Mouse (Mus musculus) neural tube, embryonic 14.5 days (tissue): ENCODE results near the gene Jmy. TPM values are rescaled to one million over a fixed set of nuclear protein-coding genes. Genes with fewer than 3 reads are reported as not detected.

Source experiments
- ATAC-seq: fragments of 200-750 bp; cut with Nextera tagmentation; 2 replicates; pipeline ENCODE4 v1.8.0; 2017; ENCODE audit warnings: low read depth, mild to moderate bottlenecking, moderate TSS enrichment, moderate library complexity
- H3K27ac ChIP-seq: fragments of 300-500 bp; sonication (generic); 2 replicates; pipeline ENCODE4 v1.5.1; 2014; ENCODE audit warnings: low read depth, mild to moderate bottlenecking, control low read depth, low read length, moderate library complexity, mixed read lengths
- H3K27me3 ChIP-seq: fragments of 300-500 bp; sonication (generic); 2 replicates; pipeline ENCODE4 v1.6.1; 2014; ENCODE audit warnings: low read length; ENCODE audit not compliant: control insufficient read depth, insufficient read depth
- H3K36me3 ChIP-seq: fragments of 300-500 bp; sonication (generic); 2 replicates; pipeline ENCODE4 v1.6.1; 2014; ENCODE audit warnings: low read length, mixed read lengths; ENCODE audit not compliant: control insufficient read depth, insufficient read depth
- H3K4me1 ChIP-seq: fragments of 300-500 bp; sonication (generic); 2 replicates; pipeline ENCODE4 v1.6.1; 2014; ENCODE audit warnings: low read length; ENCODE audit not compliant: control insufficient read depth, insufficient read depth
- H3K4me2 ChIP-seq: fragments of 300-500 bp; sonication (generic); 2 replicates; pipeline ENCODE4 v1.6.1; 2014; ENCODE audit warnings: mild to moderate bottlenecking, low read depth, low read length, control low read depth
- H3K4me3 ChIP-seq: fragments of 300-500 bp; sonication (generic); 2 replicates; pipeline ENCODE4 v1.5.1; 2014; ENCODE audit warnings: low read depth, low read length, control low read depth, mixed read lengths
- H3K9ac ChIP-seq: fragments of 300-500 bp; sonication (generic); replicated peaks from 2 replicates; pipeline ENCODE4 v1.6.1; 2014; ENCODE audit warnings: low read depth, mild to moderate bottlenecking, control low read depth, low read length, mixed read lengths
- H3K9me3 ChIP-seq: fragments of 300-500 bp; sonication (generic); 2 replicates; pipeline ENCODE4 v1.6.1; 2016; ENCODE audit warnings: low read length; ENCODE audit not compliant: control insufficient read depth
- WGBS: fragments of 180-500 bp; shearing (Covaris S2); extraction: QIAGEN DNeasy Blood & Tissue Kit; methylation state at CpG from one replicate; pipeline ENCODE4 v1.1.7; 2014; 5-methylcytosine and 5-hydroxymethylcytosine counted together
- polyA plus RNA-seq: library from polyadenylated mRNA; unstranded; fragments of >200 nt; fragmentation: Nextera tagmentation; extraction: Ambion mirVana; gene quantifications from 2 replicates; pipeline ENCODE4 v1.2.1, GENCODE M21; 2014

The Jmy gene
- polyA plus RNA-seq, 1 experiment from 2014 or later, result 9.9 TPM

DNA sequence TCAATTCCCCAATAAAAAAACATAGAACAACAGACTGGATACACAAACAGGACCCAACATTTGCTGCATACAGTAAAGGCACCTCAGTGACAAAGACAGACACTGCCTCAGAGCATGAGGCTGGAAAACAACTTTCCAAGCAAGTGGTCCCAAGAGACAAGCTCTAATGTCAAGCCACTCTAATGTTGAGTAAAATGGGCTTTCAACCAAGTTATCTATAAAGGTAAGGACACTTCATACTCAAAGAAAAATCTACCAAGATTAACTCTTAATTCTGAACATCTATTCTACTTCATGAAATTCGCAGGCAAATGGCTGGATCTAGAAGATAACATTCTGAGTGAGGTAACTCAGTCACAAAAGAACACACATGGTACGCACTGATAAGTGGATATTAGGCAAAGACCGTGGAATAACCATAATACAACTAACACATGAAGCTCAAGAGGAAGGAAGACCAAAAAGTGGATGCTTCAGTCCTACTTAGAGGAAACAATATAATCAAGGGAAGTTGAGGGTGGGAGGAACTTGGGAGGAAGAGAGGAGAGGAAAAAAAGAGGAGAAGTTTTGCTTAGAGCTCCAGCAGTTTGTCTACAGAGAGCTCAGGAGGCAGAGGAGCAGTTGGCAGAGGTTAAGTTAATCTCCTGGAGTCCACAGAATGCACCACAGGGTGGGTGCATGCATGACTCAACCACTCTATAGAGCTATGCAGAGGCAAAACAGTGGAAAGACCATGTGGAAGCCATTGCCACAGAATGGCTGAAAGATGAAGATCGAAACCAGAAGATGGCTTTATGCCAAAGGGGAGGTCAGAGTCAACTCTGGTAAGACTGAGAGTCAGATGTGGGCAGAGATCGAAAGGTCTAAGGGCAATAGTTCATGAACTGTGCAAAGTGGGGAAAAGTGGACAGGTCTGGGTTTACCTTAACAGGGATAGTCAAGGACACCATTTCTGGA, 71.4 kb downstream of the Jmy start:
- Histone ChIP-seq H3K9me3 (no peaks in the 10 kb centered on the region), H3K9ac (no peak overlapping the region), H3K27me3 (no peaks in the 10 kb centered on the region), H3K27ac (no peak overlapping the region), H3K4me2 (no peak overlapping the region), H3K36me3 (0 out of 2 replicates have a peak, but pooled peaks cover 3% of the 10 kb centered on the region), H3K4me1 (no peaks in the 10 kb centered on the region), H3K4me3 (no peak overlapping the region)
- 94% methylated on average over 5 of the region's 5 CpGs for WGBS
- ATAC-seq, result no peak

DNA sequence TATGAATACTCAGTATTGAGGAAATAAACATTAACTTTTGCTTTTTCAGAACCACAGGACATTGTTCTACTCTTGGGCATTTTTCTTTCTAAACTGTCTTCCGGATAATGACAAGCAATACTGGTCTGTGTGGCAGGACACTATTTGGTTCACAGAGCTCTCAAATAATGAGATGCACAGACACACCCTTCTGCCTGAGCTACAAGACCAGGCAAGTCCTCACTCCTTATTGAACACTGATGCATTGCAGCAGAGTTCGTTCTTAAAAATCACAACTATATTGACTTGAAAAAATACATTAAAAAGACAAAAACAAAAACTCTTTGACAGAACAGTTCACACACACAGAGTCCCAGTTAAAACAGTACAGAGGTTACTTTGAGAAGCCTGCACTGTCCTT, 76.4 kb downstream of the Jmy start:
- H3K4me3 ChIP-seq, result no peak overlapping the region
- H3K27me3 ChIP-seq, result no peaks in the 10 kb centered on the region
- WGBS, result 84% methylated on average over 2 of the region's 2 CpGs
- no peaks in the 10 kb centered on the region for H3K36me3 ChIP-seq
- no peak overlapping the region for H3K9ac ChIP-seq
- no peaks in the 10 kb centered on the region for H3K4me1 ChIP-seq
- no peak overlapping the region for H3K4me2 ChIP-seq
- H3K9me3 ChIP-seq, result no peaks in the 10 kb centered on the region
- H3K27ac ChIP-seq, result no peak overlapping the region
- no peak for ATAC-seq

DNA sequence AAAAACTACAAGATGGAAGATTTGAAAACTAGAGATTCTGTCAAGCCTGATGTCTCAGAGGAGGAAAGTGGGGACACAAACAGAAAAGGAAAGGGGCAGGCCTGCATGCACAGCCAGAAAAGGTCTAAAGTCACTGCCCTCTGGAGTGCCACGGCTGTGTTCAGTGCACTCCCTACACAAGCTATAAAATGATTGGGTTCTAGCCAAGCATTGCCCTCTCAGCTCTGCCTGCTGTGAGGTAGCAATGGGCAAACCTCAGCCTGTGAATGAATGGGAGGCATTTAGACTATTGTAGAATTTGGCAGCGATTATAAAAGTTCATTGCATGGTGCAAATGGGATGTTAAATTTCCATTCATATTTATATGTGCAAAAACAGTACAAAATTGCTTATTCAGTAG, 79.8 kb downstream of the Jmy start:
- H3K4me2 ChIP-seq, result no peak overlapping the region
- no peak overlapping the region for H3K27ac ChIP-seq
- no peaks in the 10 kb centered on the region for H3K9me3 ChIP-seq
- H3K36me3 ChIP-seq, result no peaks in the 10 kb centered on the region
- no peaks in the 10 kb centered on the region for H3K4me1 ChIP-seq
- no peak for ATAC-seq
- WGBS, result 49% methylated on average over 2 of the region's 2 CpGs
- H3K27me3 ChIP-seq, result no peaks in the 10 kb centered on the region
- H3K9ac ChIP-seq, result no peak overlapping the region
- no peak overlapping the region for H3K4me3 ChIP-seq

DNA sequence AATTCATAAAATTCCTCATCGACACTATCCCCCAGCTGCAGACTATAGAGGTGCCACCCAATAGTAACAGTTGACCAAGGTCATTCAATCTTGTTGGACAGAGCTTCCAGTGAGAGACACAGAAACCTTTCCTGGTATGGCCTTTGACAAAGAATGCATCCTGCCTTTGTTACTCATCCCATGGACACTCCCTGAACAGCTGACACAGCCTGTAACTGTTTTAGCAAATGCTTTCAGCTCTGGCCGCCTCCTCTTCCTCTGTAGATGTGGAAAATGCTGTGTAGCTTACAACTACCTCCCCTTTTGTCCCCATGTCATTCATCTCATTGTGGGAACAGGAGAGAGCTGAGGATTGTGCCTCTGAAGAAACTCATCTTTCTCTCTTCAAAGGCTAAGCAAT, 81.3 kb downstream of the Jmy start:
- no peaks in the 10 kb centered on the region for H3K4me1 ChIP-seq
- no peaks in the 10 kb centered on the region for H3K27me3 ChIP-seq
- no peak overlapping the region for H3K4me3 ChIP-seq
- no peaks in the 10 kb centered on the region for H3K9me3 ChIP-seq
- WGBS, result 84% methylated on average over 2 of the region's 2 CpGs
- H3K4me2 ChIP-seq, result no peak overlapping the region
- no peak overlapping the region for H3K9ac ChIP-seq
- H3K36me3 ChIP-seq, result no peaks in the 10 kb centered on the region
- ATAC-seq, result no peak
- H3K27ac ChIP-seq, result no peak overlapping the region

DNA sequence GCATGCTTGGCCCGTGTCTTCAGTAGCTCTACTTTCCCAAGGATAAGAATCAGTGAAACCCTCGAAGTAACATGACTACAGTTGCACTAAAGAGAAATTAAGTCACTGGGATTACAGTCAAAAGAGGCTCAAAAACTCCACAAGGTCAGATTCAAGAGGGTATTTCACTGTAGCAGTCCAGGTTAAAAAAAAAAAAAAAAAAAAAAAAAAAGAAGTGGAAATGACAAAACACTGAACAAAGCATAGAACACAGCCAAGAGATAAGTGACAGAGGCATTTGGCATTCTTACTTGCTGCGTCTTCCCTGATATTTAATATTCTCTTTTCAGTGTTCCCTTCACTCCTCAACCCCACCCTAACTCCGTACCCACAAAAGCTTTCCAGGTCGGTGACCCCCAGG, 84.6 kb downstream of the Jmy start:
- no peak overlapping the region for H3K9ac ChIP-seq
- no peak overlapping the region for H3K27ac ChIP-seq
- H3K36me3 ChIP-seq, result no peaks in the 10 kb centered on the region
- 97% methylated on average over 5 of the region's 5 CpGs for WGBS
- no peak for ATAC-seq
- no peak overlapping the region for H3K4me3 ChIP-seq
- H3K27me3 ChIP-seq, result no peaks in the 10 kb centered on the region
- H3K4me2 ChIP-seq, result no peak overlapping the region
- H3K9me3 ChIP-seq, result no peaks in the 10 kb centered on the region
- no peaks in the 10 kb centered on the region for H3K4me1 ChIP-seq

DNA sequence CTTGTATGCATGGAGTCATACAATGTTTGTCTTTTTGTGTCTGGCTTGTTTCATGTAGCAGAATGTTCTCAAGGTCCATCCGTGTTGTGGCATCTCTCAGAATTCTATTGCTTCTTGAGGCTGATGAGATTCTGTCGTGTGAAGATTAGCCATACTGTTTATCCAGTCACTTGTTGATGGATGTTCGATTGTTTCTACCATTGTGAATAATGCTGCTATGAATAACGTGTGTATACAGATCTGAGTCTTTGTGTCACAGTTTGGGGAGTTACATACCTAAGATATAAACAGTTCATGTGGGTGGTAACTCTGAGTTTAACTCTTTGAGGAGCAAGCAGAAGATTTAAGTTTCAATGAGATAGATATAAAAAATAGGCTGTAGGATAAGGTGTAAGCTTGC, 89.3 kb downstream of the Jmy start:
- no peak overlapping the region for H3K4me3 ChIP-seq
- H3K4me1 ChIP-seq, result no peaks in the 10 kb centered on the region

DNA sequence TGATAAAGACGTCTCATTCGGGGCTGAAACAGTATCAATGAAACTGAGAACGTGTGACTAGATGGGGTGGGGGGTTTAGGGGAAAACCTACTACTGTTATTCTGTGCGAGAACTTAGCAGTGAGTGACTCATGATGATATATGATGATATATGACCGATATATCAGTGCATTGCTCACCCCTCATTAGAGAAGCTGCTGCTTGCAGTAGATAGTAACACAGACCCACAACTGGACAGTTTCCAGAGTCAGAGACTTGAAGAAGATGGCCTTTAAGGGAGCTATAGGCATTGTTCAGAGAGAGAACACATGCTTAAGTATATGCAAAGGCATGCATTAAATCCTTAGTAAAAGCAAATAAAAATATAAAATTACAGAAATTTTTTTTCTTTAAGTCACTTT, 92.8 kb downstream of the Jmy start:
- H3K36me3 ChIP-seq, result 0 out of 2 replicates have a peak, but pooled peaks cover 3% of the 10 kb centered on the region
- no peak overlapping the region for H3K27ac ChIP-seq
- WGBS, result 89% methylated on average over 5 of the region's 5 CpGs
- no peaks in the 10 kb centered on the region for H3K9me3 ChIP-seq
- H3K4me1 ChIP-seq, result no peaks in the 10 kb centered on the region
- ATAC-seq, result no peak
- H3K27me3 ChIP-seq, result no peaks in the 10 kb centered on the region
- H3K4me2 ChIP-seq, result no peak overlapping the region
- H3K4me3 ChIP-seq, result no peak overlapping the region
- H3K9ac ChIP-seq, result no peak overlapping the region

More for the DNA sequence above, 89.3 kb downstream of the Jmy start:
- Histone ChIP-seq H3K27ac (no peak overlapping the region), H3K9ac (no peak overlapping the region), H3K27me3 (no peaks in the 10 kb centered on the region), H3K4me2 (no peak overlapping the region), H3K9me3 (no peaks in the 10 kb centered on the region), H3K36me3 (0 out of 2 replicates have a peak, but pooled peaks cover 3% of the 10 kb centered on the region)
- no peak for ATAC-seq
- WGBS, result 85% methylated on average over 4 of the region's 4 CpGs

DNA sequence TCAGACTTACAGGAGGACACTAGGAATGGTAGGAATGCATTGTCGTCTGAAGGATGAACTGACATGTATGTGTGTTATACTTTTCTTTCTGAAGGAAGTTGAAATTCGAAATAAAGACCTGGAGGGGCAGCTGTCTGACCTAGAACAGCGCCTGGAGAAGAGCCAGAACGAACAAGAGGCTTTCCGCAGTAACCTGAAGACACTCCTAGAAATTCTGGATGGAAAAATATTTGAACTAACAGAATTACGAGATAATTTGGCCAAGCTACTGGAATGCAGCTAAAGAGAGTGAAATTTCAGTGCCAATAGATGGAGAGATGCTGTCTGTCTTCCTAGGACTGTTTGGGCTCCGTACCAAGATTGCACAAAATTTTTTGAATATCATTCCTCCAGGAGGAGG, 97.7 kb downstream of the Jmy start:
- no peak for ATAC-seq
- WGBS, result 96% methylated on average over 7 of the region's 7 CpGs
- H3K36me3 ChIP-seq, result 0 out of 2 replicates have a peak, but pooled peaks cover 7% of the 10 kb centered on the region

DNA sequence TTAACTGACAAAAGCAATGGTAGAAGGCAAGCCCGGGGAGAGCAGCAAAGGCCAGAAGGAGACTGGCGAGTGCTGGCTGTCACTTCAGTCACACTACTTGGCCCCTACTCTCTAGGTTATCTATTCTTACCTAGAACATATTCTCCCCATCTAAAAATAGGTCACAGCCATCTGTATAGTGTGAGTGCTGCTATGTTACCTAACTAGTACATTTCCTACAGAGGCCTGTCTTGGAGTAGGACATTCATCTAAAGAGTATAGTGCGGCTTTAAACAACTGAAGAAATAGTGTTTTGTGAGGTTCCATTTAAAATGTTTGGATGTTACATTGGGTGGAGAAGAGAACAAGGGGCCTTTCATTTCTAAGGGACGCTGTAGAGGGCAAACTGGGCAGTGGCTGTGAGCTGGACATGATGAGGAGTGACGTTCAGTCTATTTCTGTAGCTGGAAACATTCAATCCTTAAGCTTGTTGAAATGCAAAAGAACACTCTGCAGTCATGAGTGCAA, 99.8 kb downstream of the Jmy start:
- Histone ChIP-seq H3K4me1 (no peaks in the 10 kb centered on the region), H3K27ac (no peak overlapping the region), H3K36me3 (peaks cover 9% of the 10 kb centered on the region), H3K9me3 (no peaks in the 10 kb centered on the region), H3K4me3 (no peak overlapping the region), H3K27me3 (no peaks in the 10 kb centered on the region), H3K9ac (no peak overlapping the region), H3K4me2 (no peak overlapping the region)
- ATAC-seq, result no peak
- WGBS, result 92% methylated on average over 5 of the region's 5 CpGs

More for the DNA sequence above, 97.7 kb downstream of the Jmy start:
- Histone ChIP-seq H3K9me3 (no peaks in the 10 kb centered on the region), H3K27ac (no peak overlapping the region), H3K27me3 (no peaks in the 10 kb centered on the region), H3K9ac (no peak overlapping the region), H3K4me1 (no peaks in the 10 kb centered on the region), H3K4me2 (no peak overlapping the region), H3K4me3 (no peak overlapping the region)
